Mouse (Mus musculus): ENCODE measurements around the gene Lrmda.

DNA sequence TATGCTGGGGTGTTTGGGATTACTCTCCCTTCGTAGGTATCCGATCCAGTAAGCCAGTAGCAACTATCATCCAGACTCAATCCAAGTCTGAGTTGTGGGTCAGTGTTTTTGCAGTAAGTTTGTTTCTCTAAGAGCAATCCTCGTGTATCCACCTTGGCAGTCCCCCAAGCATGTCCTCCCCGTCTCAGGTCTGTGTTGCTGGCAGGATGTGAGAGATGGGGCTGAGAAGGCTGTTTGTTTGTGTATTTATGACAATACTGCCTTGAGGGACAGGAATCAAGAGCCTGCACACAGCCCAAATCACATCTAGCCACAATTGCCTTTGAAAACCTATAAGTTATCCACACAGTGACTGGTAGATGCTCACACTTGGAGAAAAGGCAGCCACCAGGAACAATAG, 567.3 kb downstream of the Lrmda start:
- TF ChIP-seq CTCF (IDR thresholded peaks at IDR 0.05; ENCODE audit: extremely low read depth, insufficient read depth, low read length): no peak
- TF ChIP-seq POLR2A (IDR thresholded peaks at IDR 0.05; ENCODE audit: extremely low read depth, insufficient read depth, low read length): no peak
